Mouse (Mus musculus): Measurements from ENCODE around the gene Agbl3. TPM values are rescaled to one million over a fixed set of nuclear protein-coding genes. Genes with fewer than 3 reads are reported as not detected.

The Agbl3 gene
- polyA plus RNA-seq, 1 experiment = not detected

DNA sequence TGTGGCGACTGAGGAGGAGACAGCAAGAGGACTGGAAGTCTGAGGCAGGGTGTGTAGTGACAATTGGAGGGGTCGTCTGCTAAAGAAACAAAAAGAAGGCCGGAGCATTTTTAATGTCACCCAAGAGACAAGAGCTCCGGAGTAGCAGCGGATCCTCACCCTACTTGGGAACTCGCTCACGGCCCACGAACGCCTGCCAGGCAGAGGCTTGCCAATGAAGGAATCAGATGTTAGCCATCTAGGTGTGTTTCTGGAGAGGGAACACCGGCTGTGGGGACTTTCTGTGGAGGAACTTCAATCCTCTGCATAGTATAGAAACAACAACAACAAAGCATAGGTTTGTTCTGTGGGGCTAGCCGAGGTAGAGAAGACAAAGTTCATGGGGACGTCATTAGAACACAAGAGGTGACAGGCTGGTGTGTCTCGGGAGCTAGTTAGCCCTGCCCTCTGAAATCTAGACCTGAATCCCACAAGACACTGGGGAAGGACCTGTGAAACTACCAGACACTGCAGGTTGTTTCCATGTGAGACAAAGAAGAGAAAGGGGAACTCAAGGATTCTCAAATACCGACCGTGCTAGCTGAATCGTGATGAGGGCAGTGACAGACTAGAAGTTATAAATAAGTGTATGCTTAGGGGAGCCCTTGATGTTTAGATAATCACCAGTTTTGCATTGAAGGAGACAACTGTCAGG lies 87.2 kb downstream of the Agbl3 start:
- WGBS = 77% methylated on average over 16 of the region's 16 CpGs
- TF ChIP-seq POLR2A (IDR thresholded peaks at IDR 0.05; ENCODE audit: insufficient read depth, low read depth, low read length) = no peak
- no peak for TF ChIP-seq CTCF (IDR thresholded peaks at IDR 0.05; ENCODE audit: insufficient read depth, low read depth, low read length)
- Histone ChIP-seq H3K4me3 (ENCODE audit: insufficient read depth, low read depth, low read length) (no peak overlapping the region), H3K27ac (ENCODE audit: insufficient read depth, low read depth, low read length) (no peak overlapping the region), H3K4me1 (ENCODE audit: control insufficient read depth, insufficient read depth, low read length) (no peaks in the 10 kb centered on the region)

DNA sequence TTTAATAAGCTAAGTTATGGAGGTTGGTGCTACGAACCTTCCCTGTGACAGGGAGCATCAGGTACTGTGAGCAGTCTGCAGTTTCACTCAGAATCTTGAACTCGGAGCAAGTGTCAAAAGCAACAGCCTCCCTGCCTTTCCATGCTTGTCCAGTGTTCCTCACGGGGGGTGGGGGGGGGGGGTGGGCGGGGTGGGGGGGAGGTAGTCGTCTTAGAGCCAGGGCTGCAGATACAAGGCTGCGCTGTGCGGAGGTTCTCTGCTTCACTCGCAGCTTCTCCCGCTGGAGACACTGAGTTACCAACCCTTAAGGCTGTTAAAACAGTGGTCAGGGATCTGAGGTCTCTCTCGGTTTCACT lies 87.7 kb downstream of the Agbl3 start:
- Histone ChIP-seq H3K4me1 (ENCODE audit: control insufficient read depth, insufficient read depth, low read length) (no peaks in the 10 kb centered on the region), H3K4me3 (ENCODE audit: insufficient read depth, low read depth, low read length) (no peak overlapping the region), H3K27ac (ENCODE audit: insufficient read depth, low read depth, low read length) (no peak overlapping the region)
- no peak for TF ChIP-seq POLR2A (IDR thresholded peaks at IDR 0.05; ENCODE audit: insufficient read depth, low read depth, low read length)
- TF ChIP-seq CTCF (IDR thresholded peaks at IDR 0.05; ENCODE audit: insufficient read depth, low read depth, low read length) = no peak
- WGBS = 73% methylated on average over 10 of the region's 10 CpGs

DNA sequence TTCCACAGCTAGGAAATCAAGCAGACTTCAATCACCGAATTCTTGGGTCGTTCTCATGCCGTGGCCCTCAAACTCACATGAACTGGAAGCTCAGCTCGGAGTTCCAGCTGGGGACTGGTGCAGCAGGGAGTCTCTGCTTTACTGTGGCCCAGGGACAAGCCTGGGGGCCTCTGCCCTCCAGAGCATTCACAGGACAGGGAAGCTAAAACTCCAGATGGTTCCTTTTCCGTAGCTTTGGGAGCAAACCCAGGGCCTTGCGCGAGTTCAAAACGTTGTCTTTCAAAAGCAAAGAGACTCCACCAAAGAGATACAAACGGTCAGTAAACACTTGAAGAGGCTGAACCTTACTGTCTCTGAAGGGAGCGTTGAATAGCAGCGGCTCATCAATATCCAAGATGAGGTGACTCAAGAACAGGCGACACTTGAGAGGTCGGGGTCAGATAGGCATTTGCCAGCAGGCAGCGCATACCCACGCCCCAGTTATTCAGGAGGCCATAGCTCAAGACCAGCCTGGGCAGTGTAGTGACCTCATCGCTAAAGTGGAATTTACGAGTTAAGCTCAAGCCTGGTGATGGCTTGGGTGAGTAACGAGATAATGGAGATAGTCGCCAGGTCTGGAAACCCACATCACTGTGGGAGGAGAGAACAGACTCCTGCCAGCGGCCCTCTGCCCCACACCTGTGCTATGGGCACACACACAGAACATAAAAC lies 88.4 kb downstream of the Agbl3 start:
- TF ChIP-seq CTCF (IDR thresholded peaks at IDR 0.05; ENCODE audit: insufficient read depth, low read depth, low read length) (no peak), POLR2A (IDR thresholded peaks at IDR 0.05; ENCODE audit: insufficient read depth, low read depth, low read length) (no peak)
- H3K27ac ChIP-seq (ENCODE audit: insufficient read depth, low read depth, low read length) = no peak overlapping the region
- 89% methylated on average over 20 of the region's 20 CpGs for WGBS

DNA sequence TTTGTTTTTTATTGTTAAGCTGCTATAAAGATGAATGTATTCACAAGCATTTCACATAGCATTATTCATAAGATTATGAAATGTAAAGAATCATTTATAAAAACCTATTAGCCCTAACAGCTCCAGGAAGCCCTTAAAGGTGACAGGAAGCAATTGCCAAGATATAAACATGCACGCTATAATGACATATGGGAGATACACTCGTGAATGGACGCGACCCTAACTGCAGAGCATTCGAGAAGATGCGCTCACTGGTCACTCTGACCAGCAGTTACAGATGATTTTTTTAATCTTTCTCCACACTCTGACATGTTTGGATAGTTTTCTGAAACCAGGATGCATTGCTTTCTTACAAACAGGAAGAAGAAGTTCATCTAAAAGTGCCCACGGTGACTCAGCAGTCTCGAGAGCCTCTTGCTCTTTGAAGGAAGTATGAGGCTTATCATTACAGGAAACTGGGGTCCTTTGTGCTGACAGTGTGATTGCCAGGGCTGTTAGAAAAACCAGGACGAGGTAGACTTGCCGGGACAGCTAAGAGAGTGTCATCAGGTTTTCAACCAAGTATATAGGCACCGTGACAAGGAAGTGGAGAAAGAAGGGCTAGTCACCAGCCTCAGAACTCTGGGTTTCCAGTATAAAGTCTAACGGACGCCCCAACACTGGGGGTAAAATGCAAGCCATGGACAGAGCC lies 89.1 kb downstream of the Agbl3 start:
- Histone ChIP-seq H3K4me3 (ENCODE audit: insufficient read depth, low read depth, low read length) (no peak overlapping the region), H3K27ac (ENCODE audit: insufficient read depth, low read depth, low read length) (no peak overlapping the region), H3K4me1 (ENCODE audit: control insufficient read depth, insufficient read depth, low read length) (0 out of 2 replicates have a peak, but pooled peaks cover 3% of the 10 kb centered on the region)
- TF ChIP-seq POLR2A (IDR thresholded peaks at IDR 0.05; ENCODE audit: insufficient read depth, low read depth, low read length) (no peak), CTCF (IDR thresholded peaks at IDR 0.05; ENCODE audit: insufficient read depth, low read depth, low read length) (no peak)
- WGBS = 85% methylated on average over 13 of the region's 13 CpGs

More for the DNA sequence above, 88.4 kb downstream of the Agbl3 start:
- H3K4me1 ChIP-seq (ENCODE audit: control insufficient read depth, insufficient read depth, low read length) = no peaks in the 10 kb centered on the region
- H3K4me3 ChIP-seq (ENCODE audit: insufficient read depth, low read depth, low read length) = no peak overlapping the region

- TF ChIP-seq CTCF (IDR thresholded peaks at IDR 0.05; ENCODE audit: insufficient read depth, low read depth, low read length) (no peak), POLR2A (IDR thresholded peaks at IDR 0.05; ENCODE audit: insufficient read depth, low read depth, low read length) (no peak)
- no peak overlapping the region for H3K27ac ChIP-seq (ENCODE audit: insufficient read depth, low read depth, low read length)
- H3K4me3 ChIP-seq (ENCODE audit: insufficient read depth, low read depth, low read length) = no peak overlapping the region
- peaks cover 5% of the 10 kb centered on the region for H3K4me1 ChIP-seq (ENCODE audit: control insufficient read depth, insufficient read depth, low read length)
- 88% methylated on average over 5 of the region's 5 CpGs for WGBS
These were observed 89.9 kb downstream of the Agbl3 start for GRCm38 (mm10) chr6:34870136-34870535.

DNA sequence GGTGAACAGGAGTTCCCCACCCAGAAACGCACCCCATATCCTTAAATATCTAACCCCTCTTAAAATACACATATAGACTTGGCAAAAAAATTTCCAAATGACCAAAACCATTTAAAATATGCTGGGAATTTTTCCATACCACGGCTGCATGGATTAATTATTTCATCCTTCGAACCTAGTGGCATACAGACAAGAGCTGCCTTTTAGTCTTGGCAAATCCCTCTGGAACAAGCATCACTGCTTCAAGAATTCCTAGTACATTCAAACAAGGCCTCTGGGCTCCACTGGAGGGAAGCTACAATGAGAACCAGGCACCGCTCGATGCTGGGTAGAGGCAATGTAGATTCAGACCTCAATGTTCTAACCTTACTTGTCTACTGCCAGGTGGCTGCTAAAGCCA lies 90.5 kb downstream of the Agbl3 start:
- no peak overlapping the region for H3K27ac ChIP-seq (ENCODE audit: insufficient read depth, low read depth, low read length)
- peaks cover 7% of the 10 kb centered on the region for H3K4me1 ChIP-seq (ENCODE audit: control insufficient read depth, insufficient read depth, low read length)
- 74% methylated on average over 5 of the region's 5 CpGs for WGBS
- H3K4me3 ChIP-seq (ENCODE audit: insufficient read depth, low read depth, low read length) = no peak overlapping the region
- TF ChIP-seq CTCF (IDR thresholded peaks at IDR 0.05; ENCODE audit: insufficient read depth, low read depth, low read length) (no peak), POLR2A (IDR thresholded peaks at IDR 0.05; ENCODE audit: insufficient read depth, low read depth, low read length) (no peak)

DNA sequence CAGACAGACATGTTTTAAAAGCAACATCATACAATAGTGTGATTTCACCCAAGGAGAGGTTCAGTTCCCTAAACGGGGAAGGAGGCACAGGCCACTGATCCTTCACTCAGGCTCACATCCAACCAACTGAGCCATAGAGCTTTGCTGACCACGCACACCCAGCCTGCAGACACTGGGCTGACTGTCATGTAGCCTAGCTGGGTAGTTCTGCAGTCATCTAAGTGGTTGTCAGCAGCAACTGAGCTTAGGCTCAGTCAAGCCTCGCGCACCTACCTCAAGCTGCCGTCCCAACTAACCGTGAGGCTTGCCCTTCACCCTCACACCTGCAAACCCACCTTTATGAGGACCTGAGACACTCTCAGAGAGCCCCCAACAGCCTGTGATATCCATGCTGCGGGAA lies 91.7 kb downstream of the Agbl3 start:
- WGBS = 89% methylated on average over 7 of the region's 7 CpGs
- no peak overlapping the region for H3K27ac ChIP-seq (ENCODE audit: insufficient read depth, low read depth, low read length)
- peaks cover 7% of the 10 kb centered on the region for H3K4me1 ChIP-seq (ENCODE audit: control insufficient read depth, insufficient read depth, low read length)
- H3K4me3 ChIP-seq (ENCODE audit: insufficient read depth, low read depth, low read length) = no peak overlapping the region
- no peak for TF ChIP-seq CTCF (IDR thresholded peaks at IDR 0.05; ENCODE audit: insufficient read depth, low read depth, low read length)
- TF ChIP-seq POLR2A (IDR thresholded peaks at IDR 0.05; ENCODE audit: insufficient read depth, low read depth, low read length) = no peak

- H3K4me1 ChIP-seq (ENCODE audit: control insufficient read depth, insufficient read depth, low read length) = peaks cover 7% of the 10 kb centered on the region
- H3K27ac ChIP-seq (ENCODE audit: insufficient read depth, low read depth, low read length) = no peak overlapping the region
- H3K4me3 ChIP-seq (ENCODE audit: insufficient read depth, low read depth, low read length) = no peak overlapping the region
- 93% methylated on average over 10 of the region's 10 CpGs for WGBS
- TF ChIP-seq CTCF (IDR thresholded peaks at IDR 0.05; ENCODE audit: insufficient read depth, low read depth, low read length) (no peak), POLR2A (IDR thresholded peaks at IDR 0.05; ENCODE audit: insufficient read depth, low read depth, low read length) (no peak)
These were observed 92.6 kb downstream of the Agbl3 start for GRCm38 (mm10) chr6:34872871-34873270.
